Mouse (Mus musculus) brain, adult 2 months (tissue): ENCODE results near the gene Rasgrp2.

Source experiments
- DNase-seq: peaks from one replicate; pipeline ENCODE4 v3.0.0; 2011; ENCODE audit warnings: low read depth, low spot score

The Rasgrp2 gene

GRCm38 (mm10) chr19:6427653-6428434 is 28.7 kb downstream of the Rasgrp2 start:
- DNase-seq: no peak

- no peak for DNase-seq
These were observed 29.5 kb downstream of the Rasgrp2 start for GRCm38 (mm10) chr19:6428501-6429200.

- DNase-seq: peak; percentile 75
These were observed 43.9 kb downstream of the Rasgrp2 start for GRCm38 (mm10) chr19:6443016-6443415.

GRCm38 (mm10) chr19:6445761-6446423 is 46.8 kb downstream of the Rasgrp2 start:
- peak; percentile 72 for DNase-seq

DNA sequence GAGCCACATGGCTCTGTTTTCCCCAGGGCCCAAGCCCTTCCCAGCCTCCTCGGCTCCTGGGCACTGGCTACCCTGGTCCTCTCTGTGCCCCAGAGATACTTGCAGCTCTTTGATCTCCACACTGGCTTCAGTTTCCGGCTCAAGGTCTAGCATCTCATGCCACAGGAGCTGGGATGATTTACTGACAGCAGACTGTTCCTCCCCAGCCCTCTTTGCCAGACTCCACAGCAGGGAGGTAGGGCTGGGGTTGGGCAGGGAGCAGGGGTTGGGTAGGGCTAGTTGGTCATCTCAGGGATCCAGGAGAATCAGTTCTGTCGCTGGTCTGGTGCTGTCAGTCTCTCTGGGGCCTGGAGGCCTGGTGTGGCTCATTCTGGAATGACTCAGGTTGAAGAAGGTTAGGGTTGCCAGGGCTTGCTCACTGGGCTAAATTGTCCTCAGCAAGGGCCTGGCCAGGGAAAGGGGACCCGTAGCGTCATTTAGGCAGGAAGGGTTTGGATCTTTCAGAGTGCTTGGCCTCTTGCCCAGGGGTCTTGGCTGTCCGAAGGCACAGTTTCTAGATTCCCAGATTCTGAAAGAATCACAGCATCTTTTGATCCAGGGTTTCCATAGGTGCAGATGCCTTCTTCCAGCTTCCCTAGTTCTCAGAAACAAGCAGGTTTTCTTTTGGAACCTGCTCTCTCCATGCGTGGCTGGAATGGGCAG is 47.7 kb downstream of the Rasgrp2 start:
- DNase-seq: peak; percentile 35

DNA sequence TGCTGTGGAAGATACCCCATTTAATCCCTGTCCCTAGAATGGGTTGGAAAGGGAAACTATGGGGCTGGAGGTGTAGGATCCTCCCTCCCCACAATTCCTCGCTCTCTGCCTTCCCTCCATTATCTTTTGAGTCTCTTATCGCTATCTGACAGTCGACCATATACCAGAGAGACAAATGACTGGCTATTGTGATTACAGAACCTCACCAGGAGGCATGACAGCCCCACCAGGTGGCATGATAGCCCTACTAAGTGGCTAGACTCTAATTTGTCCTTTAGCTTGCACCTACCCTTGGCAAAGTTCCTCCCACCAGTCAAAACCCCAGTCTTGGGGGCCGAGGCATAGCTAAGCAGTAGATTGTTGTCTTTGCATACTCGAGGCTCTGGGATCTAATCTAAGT is 49.6 kb downstream of the Rasgrp2 start:
- no peak for DNase-seq

- DNase-seq: no peak
These were observed 50.7 kb downstream of the Rasgrp2 start for GRCm38 (mm10) chr19:6449841-6450240.

DNA sequence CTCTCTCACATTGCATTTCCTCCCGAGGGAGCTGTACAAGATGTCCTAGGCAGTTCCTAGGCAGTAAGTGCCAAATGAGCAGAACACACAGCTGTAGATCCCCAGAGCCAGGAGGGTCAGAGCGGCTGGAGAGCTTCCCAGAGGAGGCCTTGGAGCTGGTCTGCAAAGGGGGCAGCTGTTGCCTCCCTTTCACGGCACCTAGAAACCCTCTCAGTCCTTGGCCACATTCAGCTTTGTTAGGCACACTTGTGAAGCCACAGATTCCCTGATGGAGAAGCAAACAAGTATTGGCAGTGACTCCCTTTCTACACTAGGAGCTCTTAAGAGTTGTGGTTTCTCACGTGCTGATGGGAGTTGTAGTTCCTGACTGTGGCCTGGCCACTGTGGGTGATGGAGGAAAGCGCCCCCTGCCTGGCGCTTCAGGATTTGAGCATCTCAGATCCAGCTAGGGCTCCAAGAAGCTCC is 52.9 kb downstream of the Rasgrp2 start:
- DNase-seq: peak; percentile 97

GRCm38 (mm10) chr19:6452672-6453310 is 53.7 kb downstream of the Rasgrp2 start:
- DNase-seq: no peak

DNA sequence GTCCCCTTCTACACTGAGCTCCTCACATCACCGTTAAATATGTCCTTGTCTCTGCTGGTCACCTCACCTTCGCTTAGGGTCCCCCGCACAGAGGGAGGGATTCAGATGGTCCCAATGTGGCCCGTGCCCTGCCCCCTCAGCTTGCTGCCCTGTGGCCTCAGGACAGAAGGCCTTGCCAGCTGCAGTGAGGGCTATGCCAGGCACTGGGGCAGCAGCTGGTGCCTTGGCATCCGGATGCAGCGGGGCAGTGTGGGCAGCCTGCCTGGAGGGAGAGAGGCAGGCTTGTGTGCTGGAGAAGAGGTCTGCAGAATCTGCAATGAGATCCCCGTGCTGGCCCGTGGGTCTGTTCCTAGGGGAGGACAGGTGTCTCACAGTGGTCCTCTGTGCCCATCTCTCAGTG is 54.2 kb downstream of the Rasgrp2 start:
- peak; percentile 93 for DNase-seq

DNA sequence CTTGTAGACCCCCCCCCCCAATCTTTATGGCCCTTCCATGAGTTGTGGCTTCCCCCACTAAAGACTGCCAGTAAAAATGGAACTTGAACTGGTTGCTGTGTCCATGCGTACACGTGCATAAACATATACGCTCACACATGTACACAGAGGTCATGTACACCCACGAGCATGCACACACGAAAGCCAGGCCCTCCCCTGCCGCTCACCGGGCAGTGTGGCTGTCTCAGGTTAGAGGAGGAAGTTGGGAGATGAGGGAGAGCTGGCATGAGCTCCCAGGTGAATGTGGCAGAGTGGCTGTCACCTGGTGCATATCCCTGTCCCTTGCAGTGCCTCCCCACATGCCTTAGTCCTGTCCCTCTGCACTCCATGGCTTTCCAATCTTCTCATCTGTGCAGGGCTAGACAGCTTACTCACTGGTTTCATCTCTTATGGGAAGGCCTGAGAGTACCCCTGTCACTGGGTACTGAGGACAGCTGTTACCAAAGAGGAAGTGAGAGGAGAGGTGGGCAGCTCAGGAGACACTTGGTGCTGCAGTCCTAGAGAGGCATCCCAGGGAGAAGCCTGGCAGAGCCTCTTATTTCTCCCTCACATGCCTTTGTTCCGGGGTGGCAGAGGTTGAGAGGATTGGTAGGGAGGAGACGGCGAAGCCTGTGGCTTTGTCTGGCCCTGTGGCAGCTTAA is 55.0 kb downstream of the Rasgrp2 start:
- no peak for DNase-seq

DNA sequence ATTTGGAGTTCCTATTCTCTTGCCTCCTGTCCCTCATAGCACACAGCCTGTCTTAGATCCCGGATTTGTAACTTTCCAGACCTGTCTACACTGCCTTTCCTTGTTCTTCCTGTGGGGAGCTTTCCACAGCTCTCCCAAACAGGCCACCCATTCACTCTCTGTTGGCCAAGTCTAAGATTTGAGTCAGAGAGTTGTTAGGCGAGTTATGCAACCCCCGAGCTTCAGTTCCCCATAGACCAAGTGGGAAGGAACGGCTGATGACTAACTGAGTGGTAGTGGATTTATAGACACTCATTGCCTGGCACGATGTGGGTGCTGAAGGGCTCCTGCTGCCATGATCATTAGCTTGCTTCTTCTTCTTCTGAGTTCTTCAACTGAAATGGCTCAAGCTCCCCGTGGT is 60.4 kb downstream of the Rasgrp2 start:
- DNase-seq: peak; percentile 92

DNA sequence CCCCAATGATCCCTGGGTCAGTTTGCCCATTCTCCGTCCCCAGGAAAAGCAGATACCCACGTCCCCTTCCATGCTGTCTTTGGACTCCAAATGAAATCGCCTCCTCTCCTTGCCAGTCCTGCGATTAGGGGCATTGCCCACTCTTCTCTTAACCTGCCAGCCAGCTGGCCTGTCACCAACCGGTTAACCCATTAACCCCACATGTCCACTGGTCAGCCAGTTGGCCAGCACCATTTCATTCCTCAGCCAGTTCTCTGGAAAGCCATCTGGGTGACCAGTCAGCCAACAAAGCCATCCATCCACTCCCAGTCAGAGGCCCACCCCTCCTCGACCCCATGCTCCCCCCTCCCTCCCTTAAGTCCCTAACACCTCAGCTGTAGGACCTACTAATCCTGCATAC is 63.7 kb downstream of the Rasgrp2 start:
- DNase-seq: no peak

DNA sequence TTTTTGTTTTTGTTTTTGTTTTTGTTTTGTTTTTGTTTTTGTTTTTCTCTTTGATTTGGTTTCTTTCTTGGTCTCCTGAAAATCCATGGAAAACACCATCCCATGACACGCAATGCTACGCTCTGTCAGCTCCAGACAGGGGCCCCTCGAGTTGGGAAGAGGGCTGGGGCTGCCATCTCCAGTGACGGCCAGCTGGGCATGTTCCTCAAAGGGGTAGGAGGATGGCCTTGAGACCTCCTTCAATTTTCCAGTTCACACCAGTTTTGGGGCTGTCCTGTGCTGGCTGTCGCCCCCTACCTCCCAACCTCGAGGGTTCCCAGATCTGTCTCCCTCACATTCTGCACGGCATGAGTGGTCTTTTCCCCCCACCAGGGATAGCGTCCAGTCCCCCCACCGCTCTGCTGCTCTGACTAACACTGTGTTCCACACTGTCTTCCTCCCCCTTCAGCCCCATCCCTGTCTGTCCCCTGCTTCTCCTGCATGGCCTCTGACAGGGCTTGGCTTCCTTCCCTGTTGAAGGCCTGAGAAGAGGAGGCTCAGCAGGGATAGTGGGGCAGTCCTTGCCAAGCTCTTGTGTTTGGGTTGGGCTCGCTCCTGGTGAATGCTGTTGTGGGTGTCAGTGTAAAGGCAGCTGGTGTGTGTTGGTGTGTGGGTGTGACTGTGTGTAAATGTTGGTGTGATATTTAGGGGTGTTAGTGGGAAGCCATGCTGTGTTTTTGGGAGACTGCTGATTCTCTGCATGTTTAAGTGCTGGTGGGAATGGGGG is 65.3 kb downstream of the Rasgrp2 start:
- DNase-seq: peak; percentile 91
